Mouse (Mus musculus) limb, embryonic 12.5 days (tissue): ENCODE results near the gene Hist1h2bb. TPM values are rescaled to one million over a fixed set of nuclear protein-coding genes. Genes with fewer than 3 reads are reported as not detected.
A peak's percentile ranks its signal among the peaks of the same experiment; 100 is the strongest.

Experiments
- ATAC-seq: fragments of 200-750 bp; cut with Nextera tagmentation; 2 replicates; pipeline ENCODE4 v1.8.0; 2017; ENCODE audit warnings: low read depth, moderate TSS enrichment; ENCODE audit not compliant: insufficient number of reproducible peaks, insufficient read depth, low FRiP score, low TSS enrichment
- H3K27ac ChIP-seq: fragments of 300-500 bp; sonication (generic); 2 replicates; pipeline ENCODE4 v1.5.1; 2016; ENCODE audit warnings: mild to moderate bottlenecking, moderate library complexity
- H3K27me3 ChIP-seq: fragments of 300-500 bp; sonication (generic); 2 replicates; pipeline ENCODE4 v1.6.1; 2016; ENCODE audit warnings: mild to moderate bottlenecking, moderate library complexity
- H3K36me3 ChIP-seq: fragments of 300-500 bp; sonication (generic); 2 replicates; pipeline ENCODE4 v1.6.1; 2016; ENCODE audit warnings: mild to moderate bottlenecking, moderate library complexity
- H3K4me1 ChIP-seq: fragments of 300-500 bp; sonication (generic); replicated peaks from 2 replicates; pipeline ENCODE4 v1.6.1; 2016
- H3K4me2 ChIP-seq: fragments of 300-500 bp; sonication (generic); 2 replicates; pipeline ENCODE4 v1.6.1; 2016; ENCODE audit warnings: mild to moderate bottlenecking, moderate library complexity
- H3K4me3 ChIP-seq: fragments of 300-500 bp; sonication (generic); replicated peaks from 2 replicates; pipeline ENCODE4 v1.5.1; 2016; ENCODE audit warnings: mild to moderate bottlenecking
- H3K9ac ChIP-seq: fragments of 300-500 bp; sonication (generic); replicated peaks from 2 replicates; pipeline ENCODE4 v1.6.1; 2016; ENCODE audit warnings: mild to moderate bottlenecking, moderate library complexity
- H3K9me3 ChIP-seq: fragments of 300-500 bp; sonication (generic); 2 replicates; pipeline ENCODE4 v1.6.1; 2016; ENCODE audit warnings: mild to moderate bottlenecking, moderate library complexity
- WGBS: fragments of 180-500 bp; shearing (Covaris S2); methylation state at CpG from one replicate; pipeline ENCODE4 v1.1.7; 2016; 5-methylcytosine and 5-hydroxymethylcytosine counted together
- polyA plus RNA-seq: library from polyadenylated mRNA; unstranded; fragments of >200 nt; fragmentation: Nextera tagmentation; extraction: Ambion mirVana; gene quantifications from 2 replicates; pipeline ENCODE4 v1.2.1, GENCODE M21; 2016

The Hist1h2bb gene
- polyA plus RNA-seq, 1 experiment from 2014 or later: 6.7 TPM

DNA sequence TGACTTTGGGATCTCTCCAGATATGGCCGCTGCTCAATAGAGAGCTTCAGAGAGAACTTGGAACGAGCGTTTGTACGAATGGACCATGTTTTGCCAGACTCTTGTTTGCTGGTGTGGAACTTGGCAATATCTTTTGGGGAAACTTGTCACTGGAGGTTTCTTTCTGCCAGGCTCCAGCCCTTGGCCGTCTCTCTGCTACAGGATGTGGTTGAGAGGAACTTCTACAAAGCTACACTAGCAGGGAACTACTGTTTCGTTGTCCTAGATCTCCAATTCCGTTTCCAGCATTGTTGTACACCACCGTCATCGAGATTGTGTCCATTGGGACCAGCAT lies 17.4 kb upstream of the Hist1h2bb start:
- Histone ChIP-seq H3K27me3 (no peaks in the 10 kb centered on the region), H3K9ac (no peak overlapping the region), H3K9me3 (no peaks in the 10 kb centered on the region), H3K27ac (no peak overlapping the region), H3K4me2 (no peak overlapping the region), H3K36me3 (no peaks in the 10 kb centered on the region), H3K4me1 (no peaks in the 10 kb centered on the region; the same call in 1 of the 2 replicates), H3K4me3 (no peak overlapping the region)
- no peak for ATAC-seq
- WGBS: 92% methylated on average over 9 of the region's 9 CpGs

DNA sequence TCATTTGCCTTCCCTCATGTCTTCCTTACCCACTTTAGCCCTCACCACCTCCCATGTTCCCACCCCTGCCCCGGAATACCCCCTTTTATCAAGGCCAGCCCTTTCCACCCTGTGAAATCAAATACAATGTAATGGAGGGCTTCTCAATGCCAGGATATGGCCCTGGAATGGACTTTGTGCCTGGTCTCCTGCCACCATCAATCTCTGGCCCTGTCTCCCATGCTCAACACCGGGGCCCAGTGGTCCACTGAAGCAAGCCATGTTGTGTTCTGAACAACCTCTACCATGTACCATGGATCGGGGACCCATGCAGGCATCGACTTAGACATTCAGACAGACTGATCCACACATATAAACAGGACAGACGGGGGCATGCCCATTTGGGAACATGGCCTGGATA lies 16.8 kb upstream of the Hist1h2bb start:
- Histone ChIP-seq H3K9ac (no peak overlapping the region), H3K4me1 (no peaks in the 10 kb centered on the region; the same call in 1 of the 2 replicates), H3K27ac (no peak overlapping the region), H3K36me3 (no peaks in the 10 kb centered on the region), H3K4me3 (no peak overlapping the region), H3K27me3 (no peaks in the 10 kb centered on the region), H3K4me2 (no peak overlapping the region), H3K9me3 (no peaks in the 10 kb centered on the region)
- ATAC-seq: no peak
- WGBS: 90% methylated on average over 5 of the region's 5 CpGs

DNA sequence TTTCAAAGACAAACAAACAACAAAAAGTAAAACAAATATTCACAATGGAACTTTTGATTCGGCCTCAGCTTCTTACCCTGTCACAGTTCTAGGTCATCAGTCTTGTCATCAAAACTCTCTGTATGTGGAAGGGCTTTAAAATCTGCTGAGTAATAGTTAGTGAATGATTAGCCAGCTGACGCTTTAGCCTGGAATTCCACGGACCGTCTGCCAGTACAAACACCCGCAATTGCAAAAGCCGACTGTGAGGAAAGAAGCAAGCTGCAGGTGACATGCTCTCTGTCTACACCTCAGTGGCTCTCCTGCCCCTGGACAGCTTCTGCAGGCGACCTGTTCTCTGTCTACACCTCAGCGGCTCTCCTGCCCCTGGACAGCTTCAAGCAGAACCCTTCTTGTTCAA lies 16.1 kb upstream of the Hist1h2bb start:
- no peak overlapping the region for H3K4me2 ChIP-seq
- ATAC-seq: no peak
- H3K36me3 ChIP-seq: no peaks in the 10 kb centered on the region
- H3K9me3 ChIP-seq: no peaks in the 10 kb centered on the region
- WGBS: 52% methylated on average over 8 of the region's 8 CpGs
- no peak overlapping the region for H3K4me3 ChIP-seq
- no peak overlapping the region for H3K9ac ChIP-seq
- H3K4me1 ChIP-seq: no peaks in the 10 kb centered on the region
- H3K27ac ChIP-seq: no peak overlapping the region
- no peaks in the 10 kb centered on the region for H3K27me3 ChIP-seq

DNA sequence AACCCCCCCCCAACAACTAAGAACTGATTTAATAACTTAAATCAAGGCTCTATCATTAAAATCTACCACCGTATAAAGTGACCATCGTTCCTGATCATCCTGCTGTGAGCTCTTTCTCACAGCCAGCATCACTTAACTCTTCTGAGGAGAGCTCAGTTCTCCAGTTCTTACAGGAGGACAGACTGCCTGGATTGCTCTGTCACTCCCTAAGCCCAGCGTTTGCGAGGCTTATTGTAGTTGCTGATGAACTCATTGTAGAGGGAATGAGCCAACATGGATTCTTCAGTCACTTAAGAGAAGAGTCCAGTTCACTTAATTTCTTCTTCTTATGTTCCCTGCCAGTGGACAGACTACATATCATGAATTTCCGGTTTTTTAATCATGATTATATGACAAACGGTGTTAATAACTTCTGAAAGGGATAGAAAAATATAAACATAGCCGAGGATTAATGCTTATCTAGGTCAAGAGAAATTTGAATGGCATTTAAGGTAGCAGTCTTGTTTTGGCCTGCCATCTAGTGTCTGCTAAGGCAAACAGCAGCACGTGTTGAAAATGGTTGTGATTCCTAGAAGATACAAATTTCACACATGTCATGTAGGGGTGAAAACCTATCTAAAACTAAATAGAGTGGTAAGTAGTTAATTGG lies 14.3 kb upstream of the Hist1h2bb start:
- no peaks in the 10 kb centered on the region for H3K36me3 ChIP-seq
- no peak overlapping the region for H3K27ac ChIP-seq
- no peak overlapping the region for H3K4me3 ChIP-seq
- no peak for ATAC-seq
- H3K4me2 ChIP-seq: no peak overlapping the region
- no peaks in the 10 kb centered on the region for H3K27me3 ChIP-seq
- H3K4me1 ChIP-seq: no peaks in the 10 kb centered on the region
- 29% methylated on average over 8 of the region's 8 CpGs for WGBS
- no peaks in the 10 kb centered on the region for H3K9me3 ChIP-seq
- no peak overlapping the region for H3K9ac ChIP-seq

DNA sequence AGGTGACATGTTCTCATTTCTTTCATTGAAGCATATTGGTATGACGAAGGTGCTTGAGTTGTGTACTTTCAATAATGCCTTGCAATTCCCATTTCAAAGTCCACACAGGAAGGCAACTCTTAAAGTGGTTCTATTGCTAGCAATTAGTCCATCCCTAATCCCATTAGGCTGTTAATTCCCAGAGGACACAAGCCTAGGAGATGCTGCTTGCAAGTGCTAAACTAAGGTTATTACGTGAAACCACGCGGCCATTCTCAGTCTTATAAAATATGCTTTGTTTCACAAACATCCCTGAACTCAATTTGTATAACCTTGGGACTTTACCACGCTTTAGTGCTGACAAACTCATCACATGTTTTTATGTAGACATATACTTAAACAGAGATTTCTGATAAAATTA lies 9.4 kb upstream of the Hist1h2bb start:
- no peak overlapping the region for H3K4me3 ChIP-seq
- no peaks in the 10 kb centered on the region for H3K9me3 ChIP-seq
- no peak overlapping the region for H3K4me2 ChIP-seq
- no peak for ATAC-seq
- no peaks in the 10 kb centered on the region for H3K27me3 ChIP-seq
- H3K27ac ChIP-seq: no peak overlapping the region
- peaks cover 9% of the 10 kb centered on the region for H3K4me1 ChIP-seq
- no peak overlapping the region for H3K9ac ChIP-seq
- WGBS: 85% methylated on average over 5 of the region's 5 CpGs
- H3K36me3 ChIP-seq: no peaks in the 10 kb centered on the region

DNA sequence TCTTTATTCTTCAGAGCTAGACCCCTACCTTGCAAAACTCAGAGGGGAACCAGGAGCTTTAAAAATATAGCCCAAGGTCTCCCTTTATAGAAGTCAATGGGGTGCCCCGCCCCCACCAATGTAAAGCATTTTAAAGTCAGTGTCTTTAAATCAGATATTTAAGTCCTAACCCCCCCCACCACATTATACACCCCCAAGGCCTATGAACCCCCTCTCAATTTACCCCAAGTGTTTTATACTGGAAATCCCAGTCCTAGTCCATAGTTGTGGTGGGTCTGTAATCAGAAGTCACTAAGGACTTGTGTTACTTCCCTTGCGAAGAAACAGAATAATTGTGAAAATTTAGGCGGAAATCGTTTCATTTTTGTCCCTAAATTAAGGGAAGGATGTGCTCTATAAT lies 8.5 kb upstream of the Hist1h2bb start:
- 26% methylated on average over 4 of the region's 4 CpGs for WGBS
- H3K4me2 ChIP-seq: peak overlapping the region; percentile 86
- no peaks in the 10 kb centered on the region for H3K36me3 ChIP-seq
- H3K27ac ChIP-seq: peak overlapping the region; percentile 99
- H3K4me3 ChIP-seq: peak overlapping the region; percentile 59
- no peaks in the 10 kb centered on the region for H3K9me3 ChIP-seq
- H3K27me3 ChIP-seq: no peaks in the 10 kb centered on the region
- H3K4me1 ChIP-seq: peaks cover 9% of the 10 kb centered on the region
- ATAC-seq: no peak
- peak overlapping the region; percentile 89 for H3K9ac ChIP-seq

DNA sequence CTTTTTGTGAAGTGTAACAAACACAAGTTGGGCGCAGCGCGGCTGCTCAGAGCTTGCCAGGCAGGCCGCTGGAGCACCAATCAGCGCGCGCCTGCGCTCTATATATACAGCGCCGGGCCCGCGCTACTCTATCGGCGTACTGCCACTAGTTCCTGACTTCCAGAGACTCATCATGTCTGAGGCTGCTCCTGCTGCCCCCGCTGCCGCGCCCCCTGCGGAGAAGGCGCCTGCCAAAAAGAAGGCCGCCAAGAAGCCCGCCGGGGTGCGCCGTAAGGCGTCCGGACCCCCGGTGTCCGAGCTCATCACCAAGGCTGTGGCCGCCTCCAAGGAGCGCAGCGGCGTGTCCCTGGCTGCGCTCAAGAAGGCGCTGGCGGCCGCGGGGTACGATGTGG lies 7.9 kb upstream of the Hist1h2bb start, which contains the start of gene Hist1h1c:
Gene Hist1h1c (plus strand): TSS at position 132 of the 392 bp plus-strand sequence.
- Histone ChIP-seq H3K4me1 (peaks cover 9% of the 10 kb centered on the region), H3K27ac (peak within 1 kb of the TSS; percentile 99), H3K9me3 (no peaks in the 10 kb centered on the region), H3K4me2 (peak within 1 kb of the TSS; percentile 86), H3K4me3 (peak within 1 kb of the TSS; percentile 59), H3K36me3 (no peaks in the 10 kb centered on the region), H3K27me3 (no peaks in the 10 kb centered on the region), H3K9ac (peak within 1 kb of the TSS; percentile 89)
- peak; percentile 95 for ATAC-seq
- 0% methylated on average over 35 of the region's 38 CpGs for WGBS

DNA sequence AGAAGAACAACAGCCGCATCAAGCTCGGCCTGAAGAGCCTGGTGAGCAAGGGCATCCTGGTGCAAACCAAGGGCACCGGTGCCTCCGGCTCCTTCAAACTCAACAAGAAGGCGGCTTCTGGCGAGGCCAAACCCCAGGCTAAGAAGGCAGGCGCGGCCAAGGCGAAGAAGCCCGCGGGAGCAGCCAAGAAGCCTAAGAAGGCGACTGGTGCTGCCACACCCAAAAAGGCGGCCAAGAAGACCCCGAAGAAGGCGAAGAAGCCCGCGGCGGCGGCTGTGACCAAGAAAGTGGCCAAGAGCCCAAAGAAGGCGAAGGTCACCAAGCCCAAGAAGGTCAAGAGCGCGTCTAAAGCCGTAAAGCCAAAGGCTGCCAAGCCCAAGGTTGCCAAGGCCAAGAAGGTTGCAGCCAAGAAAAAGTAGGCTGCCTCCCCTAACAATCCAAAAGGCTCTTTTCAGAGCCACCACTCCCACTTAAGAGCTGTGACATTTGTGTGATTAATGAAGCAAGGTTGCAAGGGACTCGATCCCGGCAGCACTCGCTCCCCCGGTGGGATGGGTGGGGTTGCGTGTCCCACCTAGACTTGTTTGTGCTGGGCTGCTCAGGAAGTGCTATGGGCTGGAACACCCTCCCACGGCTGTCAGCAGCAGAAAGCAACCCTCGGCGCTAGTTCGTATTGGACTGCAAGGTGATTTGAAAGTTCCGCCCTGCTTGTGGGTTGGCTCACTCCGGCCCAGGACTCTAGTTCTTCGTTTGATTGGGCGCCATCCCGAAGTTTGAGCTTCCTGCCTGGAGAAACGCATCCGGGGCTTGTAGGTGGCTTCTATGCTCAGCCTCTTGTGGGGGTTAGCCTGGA lies 7.2 kb upstream of the Hist1h2bb start:
- peak; percentile 92 for ATAC-seq
- Histone ChIP-seq H3K27me3 (no peaks in the 10 kb centered on the region), H3K9ac (peak overlapping the region; percentile 89), H3K27ac (peak overlapping the region; percentile 99), H3K4me3 (peak overlapping the region; percentile 59), H3K4me2 (peak overlapping the region; percentile 86), H3K9me3 (no peaks in the 10 kb centered on the region), H3K36me3 (no peaks in the 10 kb centered on the region), H3K4me1 (peaks cover 14% of the 10 kb centered on the region)
- under 1% methylated on average over 39 of the region's 39 CpGs for WGBS

DNA sequence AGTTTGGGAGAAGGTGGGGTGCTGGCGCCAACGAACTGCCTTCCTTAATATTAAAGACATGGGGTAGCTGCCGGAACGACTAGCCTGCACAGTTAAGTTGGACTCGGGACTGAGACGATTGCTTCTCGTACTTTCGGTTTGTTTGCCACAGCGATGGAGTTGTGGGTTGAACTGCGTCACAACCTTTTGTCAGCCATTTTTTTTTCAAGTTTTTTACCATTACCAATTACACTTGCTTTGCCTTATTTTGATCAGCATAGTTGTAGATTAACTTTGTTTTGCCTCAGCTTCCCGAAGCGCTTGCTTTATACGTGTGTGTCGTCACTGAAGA lies 6.6 kb upstream of the Hist1h2bb start:
- H3K36me3 ChIP-seq: no peaks in the 10 kb centered on the region
- H3K4me1 ChIP-seq: peaks cover 18% of the 10 kb centered on the region
- no peaks in the 10 kb centered on the region for H3K27me3 ChIP-seq
- peak overlapping the region; percentile 89 for H3K9ac ChIP-seq
- no peaks in the 10 kb centered on the region for H3K9me3 ChIP-seq
- peak overlapping the region; percentile 99 for H3K27ac ChIP-seq
- H3K4me2 ChIP-seq: peak overlapping the region; percentile 86
- peak overlapping the region; percentile 59 for H3K4me3 ChIP-seq
- ATAC-seq: no peak
- WGBS: 2% methylated on average over 14 of the region's 14 CpGs

DNA sequence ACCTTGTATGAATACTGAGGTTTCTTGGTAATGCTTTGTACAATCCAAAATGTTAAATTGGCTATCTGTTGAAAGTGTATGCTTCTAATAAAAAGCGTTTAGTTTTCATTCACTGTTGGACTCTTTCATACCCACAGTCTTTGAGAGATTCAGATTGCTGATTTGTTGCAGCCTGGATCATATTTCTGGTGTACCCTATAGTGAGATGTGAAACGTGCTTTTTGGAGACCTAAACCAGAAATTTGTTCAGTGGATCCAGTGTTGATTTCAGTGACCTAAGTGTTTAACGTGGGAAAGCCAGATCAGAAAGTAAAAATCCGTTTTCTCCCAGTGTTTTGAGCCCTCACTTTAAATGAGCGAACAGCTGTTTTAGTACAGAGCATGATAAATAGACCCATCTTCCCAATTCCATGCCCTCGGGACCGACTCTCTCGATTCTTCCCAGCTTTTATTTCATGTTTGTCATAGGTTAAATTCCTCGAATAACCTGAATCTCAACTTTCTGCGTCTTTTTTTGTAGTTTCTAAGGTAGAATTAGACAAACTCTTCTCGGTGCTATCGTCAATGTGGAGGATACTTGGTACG lies 6.2 kb upstream of the Hist1h2bb start:
- Histone ChIP-seq H3K9me3 (no peaks in the 10 kb centered on the region), H3K4me3 (peak overlapping the region; percentile 59), H3K4me1 (peaks cover 18% of the 10 kb centered on the region), H3K36me3 (no peaks in the 10 kb centered on the region), H3K27me3 (no peaks in the 10 kb centered on the region), H3K9ac (peak overlapping the region; percentile 89), H3K27ac (peak overlapping the region; percentile 99), H3K4me2 (peak overlapping the region; percentile 86)
- no peak for ATAC-seq
- 36% methylated on average over 13 of the region's 13 CpGs for WGBS

DNA sequence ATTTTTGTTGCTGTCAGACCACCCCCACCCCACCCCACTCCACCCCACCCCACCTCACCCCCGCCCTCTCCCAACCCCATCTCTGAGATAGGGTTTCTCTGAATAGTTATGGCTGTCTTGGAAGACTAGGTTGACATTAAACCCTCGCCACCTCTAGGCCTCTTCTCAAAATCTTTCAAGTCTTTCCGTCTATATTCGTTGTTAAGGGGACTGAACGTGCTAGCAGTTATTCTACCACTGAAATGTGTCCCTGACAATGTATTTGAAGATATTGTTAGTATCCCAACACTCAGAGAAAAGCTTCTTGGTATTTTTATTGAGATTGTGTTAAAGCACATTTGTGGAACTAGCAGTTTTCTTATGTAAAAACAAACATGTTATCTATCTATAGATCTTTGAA lies 5.6 kb upstream of the Hist1h2bb start:
- Histone ChIP-seq H3K9ac (peak overlapping the region; percentile 89), H3K27ac (peak overlapping the region; percentile 99), H3K4me2 (peak overlapping the region; percentile 86), H3K4me3 (peak overlapping the region; percentile 59), H3K4me1 (peaks cover 18% of the 10 kb centered on the region), H3K9me3 (no peaks in the 10 kb centered on the region), H3K36me3 (no peaks in the 10 kb centered on the region), H3K27me3 (no peaks in the 10 kb centered on the region)
- 65% methylated on average over 5 of the region's 5 CpGs for WGBS
- no peak for ATAC-seq
